Mouse (Mus musculus): ENCODE data around the gene 4930452B06Rik. TPM values are rescaled to one million over a fixed set of nuclear protein-coding genes. Genes with fewer than 3 reads are reported as not detected.

The 4930452B06Rik gene
- polyA plus RNA-seq, 1 experiment from 2014 or later = 6.6 TPM

GRCm38 (mm10) chr14:8504206-8504605, 161.8 kb downstream of the 4930452B06Rik start:
- Histone ChIP-seq H3K9me3 (ENCODE audit: control insufficient read depth, low read length) (no peaks in the 10 kb centered on the region), H3K27ac (no peak overlapping the region), H3K36me3 (replicated peaks; ENCODE audit: control insufficient read depth, insufficient read depth) (no peaks in the 10 kb centered on the region), H3K4me1 (replicated peaks; ENCODE audit: control insufficient read depth, insufficient read depth, low read length) (no peaks in the 10 kb centered on the region), H3K9ac (no peak overlapping the region), H3K4me3 (replicated peaks; ENCODE audit: low read length) (no peak overlapping the region), H3K27me3 (ENCODE audit: control insufficient read depth, insufficient read depth, low read length) (no peaks in the 10 kb centered on the region), H3K4me2 (replicated peaks) (no peak overlapping the region)
- no peak for ATAC-seq (ENCODE audit: low FRiP score)
- 91% methylated on average over 2 of the region's 2 CpGs for WGBS
- DNase-seq (ENCODE audit: low spot score) = no peak

DNA sequence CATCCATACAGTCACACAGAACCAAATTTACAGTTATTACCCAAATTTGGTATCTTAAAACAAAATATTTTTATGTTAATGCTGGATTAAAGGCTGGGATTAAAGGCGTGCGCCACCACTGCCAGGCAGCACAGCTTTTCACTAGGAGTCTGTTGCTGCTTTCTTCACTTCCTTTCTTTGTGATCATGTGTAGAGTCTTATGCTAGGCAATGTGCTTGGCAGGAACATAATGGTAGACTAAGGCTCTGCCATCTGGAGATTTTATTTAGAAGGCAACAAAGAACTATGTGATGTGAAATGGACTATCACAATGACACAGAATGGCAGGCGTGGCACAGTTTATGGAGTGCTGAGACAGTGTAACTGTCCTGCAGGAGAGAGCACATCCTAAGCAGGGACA, 162.7 kb downstream of the 4930452B06Rik start:
- WGBS = 95% methylated on average over 3 of the region's 3 CpGs
- Histone ChIP-seq H3K36me3 (replicated peaks; ENCODE audit: control insufficient read depth, insufficient read depth) (no peaks in the 10 kb centered on the region), H3K4me2 (replicated peaks) (no peak overlapping the region), H3K9me3 (ENCODE audit: control insufficient read depth, low read length) (no peaks in the 10 kb centered on the region), H3K27me3 (ENCODE audit: control insufficient read depth, insufficient read depth, low read length) (no peaks in the 10 kb centered on the region), H3K4me3 (replicated peaks; ENCODE audit: low read length) (no peak overlapping the region), H3K9ac (no peak overlapping the region), H3K27ac (no peak overlapping the region), H3K4me1 (replicated peaks; ENCODE audit: control insufficient read depth, insufficient read depth, low read length) (no peaks in the 10 kb centered on the region)
- ATAC-seq (ENCODE audit: low FRiP score) (no peak), DNase-seq (ENCODE audit: low spot score) (no peak)

DNA sequence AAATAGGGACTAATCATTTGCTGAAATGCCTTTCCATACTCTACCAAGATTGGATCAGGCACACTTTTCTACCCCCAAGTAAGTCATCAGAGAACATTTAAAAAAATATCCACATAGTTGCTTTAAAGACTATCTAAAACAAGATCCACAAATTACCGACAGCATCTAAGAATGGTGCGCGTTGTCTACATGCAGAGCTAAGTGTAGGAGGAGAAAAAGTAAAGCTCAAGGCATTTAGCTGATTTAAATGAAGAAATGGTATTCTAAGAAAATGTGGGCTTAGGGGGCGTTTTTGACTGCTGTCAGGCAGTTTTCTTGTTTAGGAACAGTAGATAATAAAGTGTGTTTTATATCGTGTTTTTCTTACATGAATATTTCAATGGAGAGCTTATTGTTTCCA, 163.5 kb downstream of the 4930452B06Rik start:
- H3K4me3 ChIP-seq (replicated peaks; ENCODE audit: low read length) = no peak overlapping the region
- no peak for ATAC-seq (ENCODE audit: low FRiP score)
- no peaks in the 10 kb centered on the region for H3K4me1 ChIP-seq (replicated peaks; ENCODE audit: control insufficient read depth, insufficient read depth, low read length)
- H3K9me3 ChIP-seq (ENCODE audit: control insufficient read depth, low read length) = no peaks in the 10 kb centered on the region
- no peaks in the 10 kb centered on the region for H3K36me3 ChIP-seq (replicated peaks; ENCODE audit: control insufficient read depth, insufficient read depth)
- H3K4me2 ChIP-seq (replicated peaks) = no peak overlapping the region
- H3K27me3 ChIP-seq (ENCODE audit: control insufficient read depth, insufficient read depth, low read length) = no peaks in the 10 kb centered on the region
- DNase-seq (ENCODE audit: low spot score) = no peak
- no peak overlapping the region for H3K9ac ChIP-seq
- H3K27ac ChIP-seq = no peak overlapping the region
- 94% methylated on average over 5 of the region's 5 CpGs for WGBS

DNA sequence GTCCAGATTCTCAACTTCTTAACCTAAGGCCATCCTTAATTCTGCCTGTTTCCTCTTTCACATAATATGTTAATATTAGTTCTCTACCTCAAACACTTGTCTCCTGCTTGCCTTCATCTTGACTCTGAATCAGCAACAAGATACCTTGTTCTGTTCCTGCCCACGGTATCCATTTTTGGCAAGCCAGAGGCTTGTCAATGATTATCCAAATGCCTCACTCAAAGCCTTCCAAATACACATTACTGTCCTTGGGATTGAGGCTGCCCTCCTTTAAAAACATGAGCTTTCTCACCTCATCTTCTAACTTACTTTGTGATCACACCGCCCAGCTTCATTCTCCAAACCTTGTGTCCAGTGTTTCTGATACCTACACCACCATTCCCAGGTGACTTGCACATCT, 170.3 kb downstream of the 4930452B06Rik start:
- 94% methylated on average over 2 of the region's 2 CpGs for WGBS
- DNase-seq (ENCODE audit: low spot score) (no peak), ATAC-seq (ENCODE audit: low FRiP score) (no peak)
- no peaks in the 10 kb centered on the region for H3K4me1 ChIP-seq (replicated peaks; ENCODE audit: control insufficient read depth, insufficient read depth, low read length)
- H3K4me2 ChIP-seq (replicated peaks) = no peak overlapping the region
- H3K4me3 ChIP-seq (replicated peaks; ENCODE audit: low read length) = no peak overlapping the region
- H3K36me3 ChIP-seq (replicated peaks; ENCODE audit: control insufficient read depth, insufficient read depth) = no peaks in the 10 kb centered on the region
- H3K9ac ChIP-seq = no peak overlapping the region
- no peak overlapping the region for H3K27ac ChIP-seq
- no peaks in the 10 kb centered on the region for H3K9me3 ChIP-seq (ENCODE audit: control insufficient read depth, low read length)
- H3K27me3 ChIP-seq (ENCODE audit: control insufficient read depth, insufficient read depth, low read length) = no peaks in the 10 kb centered on the region

- no peaks in the 10 kb centered on the region for H3K36me3 ChIP-seq (replicated peaks; ENCODE audit: control insufficient read depth, insufficient read depth)
- H3K4me1 ChIP-seq (replicated peaks; ENCODE audit: control insufficient read depth, insufficient read depth, low read length) = no peaks in the 10 kb centered on the region
- H3K27me3 ChIP-seq (ENCODE audit: control insufficient read depth, insufficient read depth, low read length) = no peaks in the 10 kb centered on the region
- H3K4me2 ChIP-seq (replicated peaks) = no peak overlapping the region
- H3K27ac ChIP-seq = no peak overlapping the region
- ATAC-seq (ENCODE audit: low FRiP score) (no peak), DNase-seq (ENCODE audit: low spot score) (no peak)
- H3K9ac ChIP-seq = no peak overlapping the region
- H3K4me3 ChIP-seq (replicated peaks; ENCODE audit: low read length) = no peak overlapping the region
- H3K9me3 ChIP-seq (ENCODE audit: control insufficient read depth, low read length) = no peaks in the 10 kb centered on the region
- WGBS = 65% methylated on average over 4 of the region's 4 CpGs
These were observed 171.1 kb downstream of the 4930452B06Rik start for GRCm38 (mm10) chr14:8494952-8495351.

GRCm38 (mm10) chr14:8494260-8494659, 171.8 kb downstream of the 4930452B06Rik start:
- DNase-seq (ENCODE audit: low spot score) = no peak
- Histone ChIP-seq H3K36me3 (replicated peaks; ENCODE audit: control insufficient read depth, insufficient read depth) (no peaks in the 10 kb centered on the region), H3K9me3 (ENCODE audit: control insufficient read depth, low read length) (no peaks in the 10 kb centered on the region), H3K9ac (no peak overlapping the region), H3K4me3 (replicated peaks; ENCODE audit: low read length) (no peak overlapping the region), H3K27ac (no peak overlapping the region), H3K27me3 (ENCODE audit: control insufficient read depth, insufficient read depth, low read length) (no peaks in the 10 kb centered on the region), H3K4me1 (replicated peaks; ENCODE audit: control insufficient read depth, insufficient read depth, low read length) (no peaks in the 10 kb centered on the region), H3K4me2 (replicated peaks) (no peak overlapping the region)
- 80% methylated on average over 1 of the region's 1 CpGs for whole genome bisulfite sequencing
- ATAC-seq (ENCODE audit: low FRiP score) = no peak

DNA sequence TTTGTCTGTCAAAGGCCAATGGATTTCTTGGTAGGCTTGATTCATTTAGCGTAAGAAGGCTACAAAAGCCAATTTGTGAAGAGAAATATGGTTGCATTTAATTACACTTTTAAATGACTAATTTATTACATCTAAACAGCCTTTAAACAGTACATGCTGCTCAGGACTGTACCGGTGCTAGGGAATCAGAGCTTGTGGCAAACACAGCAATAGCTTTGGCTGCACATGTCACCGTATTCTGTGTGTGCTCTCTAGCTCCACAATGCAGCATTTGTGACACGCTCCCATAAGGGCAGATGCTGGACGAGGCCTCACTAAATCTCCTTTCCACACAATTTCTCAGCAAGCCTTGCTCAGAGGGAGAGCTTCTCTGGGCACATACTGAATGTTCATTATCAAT, 187.9 kb downstream of the 4930452B06Rik start:
- Histone ChIP-seq H3K4me3 (replicated peaks; ENCODE audit: low read length) (no peak overlapping the region), H3K4me1 (replicated peaks; ENCODE audit: control insufficient read depth, insufficient read depth, low read length) (0 out of 2 replicates have a peak, but pooled peaks cover 7% of the 10 kb centered on the region), H3K36me3 (replicated peaks; ENCODE audit: control insufficient read depth, insufficient read depth) (no peaks in the 10 kb centered on the region), H3K27ac (no peak overlapping the region), H3K27me3 (ENCODE audit: control insufficient read depth, insufficient read depth, low read length) (no peaks in the 10 kb centered on the region), H3K4me2 (replicated peaks) (no peak overlapping the region), H3K9ac (no peak overlapping the region), H3K9me3 (ENCODE audit: control insufficient read depth, low read length) (no peaks in the 10 kb centered on the region)
- ATAC-seq (ENCODE audit: low FRiP score) (no peak), DNase-seq (ENCODE audit: low spot score) (no peak)
- 62% methylated on average over 5 of the region's 5 CpGs for WGBS

GRCm38 (mm10) chr14:8477348-8477747, 188.7 kb downstream of the 4930452B06Rik start:
- H3K4me2 ChIP-seq (replicated peaks) = no peak overlapping the region
- H3K9me3 ChIP-seq (ENCODE audit: control insufficient read depth, low read length) = no peaks in the 10 kb centered on the region
- H3K36me3 ChIP-seq (replicated peaks; ENCODE audit: control insufficient read depth, insufficient read depth) = no peaks in the 10 kb centered on the region
- H3K4me3 ChIP-seq (replicated peaks; ENCODE audit: low read length) = no peak overlapping the region
- 0 out of 2 replicates have a peak, but pooled peaks cover 7% of the 10 kb centered on the region for H3K4me1 ChIP-seq (replicated peaks; ENCODE audit: control insufficient read depth, insufficient read depth, low read length)
- WGBS = 72% methylated on average over 8 of the region's 8 CpGs
- no peak overlapping the region for H3K27ac ChIP-seq
- H3K27me3 ChIP-seq (ENCODE audit: control insufficient read depth, insufficient read depth, low read length) = no peaks in the 10 kb centered on the region
- ATAC-seq (ENCODE audit: low FRiP score) (no peak), DNase-seq (ENCODE audit: low spot score) (no peak)
- no peak overlapping the region for H3K9ac ChIP-seq

GRCm38 (mm10) chr14:8476606-8477005, 189.4 kb downstream of the 4930452B06Rik start:
- Histone ChIP-seq H3K27ac (no peak overlapping the region), H3K27me3 (ENCODE audit: control insufficient read depth, insufficient read depth, low read length) (no peaks in the 10 kb centered on the region), H3K9ac (no peak overlapping the region), H3K4me2 (replicated peaks) (no peak overlapping the region), H3K36me3 (replicated peaks; ENCODE audit: control insufficient read depth, insufficient read depth) (no peaks in the 10 kb centered on the region), H3K4me1 (replicated peaks; ENCODE audit: control insufficient read depth, insufficient read depth, low read length) (0 out of 2 replicates have a peak, but pooled peaks cover 7% of the 10 kb centered on the region), H3K4me3 (replicated peaks; ENCODE audit: low read length) (no peak overlapping the region), H3K9me3 (ENCODE audit: control insufficient read depth, low read length) (no peaks in the 10 kb centered on the region)
- 64% methylated on average over 3 of the region's 3 CpGs for WGBS
- ATAC-seq (ENCODE audit: low FRiP score) (no peak), DNase-seq (ENCODE audit: low spot score) (peak; percentile 75)

DNA sequence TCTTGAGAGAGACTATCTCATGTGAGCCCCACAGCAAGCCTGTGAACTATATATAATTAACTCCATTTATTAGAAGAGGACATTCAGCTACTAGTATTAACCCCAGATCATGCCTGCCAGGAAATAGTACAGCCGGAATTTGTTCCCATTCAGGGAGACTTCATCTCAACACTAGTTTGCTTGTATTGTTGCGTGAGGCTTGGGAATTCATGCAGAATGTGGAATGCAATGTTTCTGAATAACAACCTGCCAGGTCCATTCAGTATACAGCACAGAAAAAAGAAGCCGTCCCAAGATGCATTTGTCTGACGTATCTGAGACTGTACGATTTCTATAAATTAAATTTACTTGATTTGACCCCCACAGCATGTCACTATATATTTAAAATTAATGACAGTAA, 190.2 kb downstream of the 4930452B06Rik start:
- Histone ChIP-seq H3K9ac (no peak overlapping the region), H3K4me1 (replicated peaks; ENCODE audit: control insufficient read depth, insufficient read depth, low read length) (0 out of 2 replicates have a peak, but pooled peaks cover 7% of the 10 kb centered on the region), H3K27ac (no peak overlapping the region), H3K9me3 (ENCODE audit: control insufficient read depth, low read length) (no peaks in the 10 kb centered on the region), H3K4me3 (replicated peaks; ENCODE audit: low read length) (no peak overlapping the region), H3K4me2 (replicated peaks) (no peak overlapping the region), H3K27me3 (ENCODE audit: control insufficient read depth, insufficient read depth, low read length) (no peaks in the 10 kb centered on the region), H3K36me3 (replicated peaks; ENCODE audit: control insufficient read depth, insufficient read depth) (no peaks in the 10 kb centered on the region)
- 66% methylated on average over 5 of the region's 5 CpGs for WGBS
- no peak for ATAC-seq (ENCODE audit: low FRiP score)
- no peak for DNase-seq (ENCODE audit: low spot score)

Measured in hindbrain, embryonic 14.5 days (tissue).